Mouse (Mus musculus) hindbrain, embryonic 14.5 days (tissue): ENCODE measurements at regions not wholly inside any gene's neighbourhood (a gene's known extent, or its start where the extent isn't known, plus 50 kb on each side); places are given as distances from the start of the nearest gene placed in this dataset.

Source experiments
- ATAC-seq: fragments of 200-750 bp; cut with Nextera tagmentation; 2 replicates; pipeline ENCODE4 v1.8.0; 2017; ENCODE audit warnings: moderate number of reproducible peaks, mild to moderate bottlenecking, moderate TSS enrichment, moderate library complexity; ENCODE audit not compliant: low FRiP score
- DNase-seq: peaks from one replicate; pipeline ENCODE4 v3.0.0-alpha.2; 2015; ENCODE audit warnings: low spot score
- H3K27ac ChIP-seq: fragments of 300-500 bp; sonication (generic); 2 replicates; pipeline ENCODE4 v1.5.1; 2014; ENCODE audit warnings: mild to moderate bottlenecking, moderate library complexity
- H3K27me3 ChIP-seq: fragments of 300-500 bp; sonication (generic); 2 replicates; pipeline ENCODE4 v1.6.1; 2014; ENCODE audit warnings: mild to moderate bottlenecking, low read length, mixed read lengths; ENCODE audit not compliant: control insufficient read depth, insufficient read depth
- H3K36me3 ChIP-seq: fragments of 300-500 bp; sonication (generic); replicated peaks from 2 replicates; pipeline ENCODE4 v1.6.1; 2014; ENCODE audit not compliant: control insufficient read depth, insufficient read depth
- H3K4me1 ChIP-seq: fragments of 300-500 bp; sonication (generic); replicated peaks from 2 replicates; pipeline ENCODE4 v1.6.1; 2014; ENCODE audit warnings: antibody characterized with exemption, low read length, mixed read lengths; ENCODE audit not compliant: control insufficient read depth, insufficient read depth
- H3K4me2 ChIP-seq: fragments of 300-500 bp; sonication (generic); replicated peaks from 2 replicates; pipeline ENCODE4 v1.6.1; 2014; ENCODE audit warnings: mild to moderate bottlenecking, moderate library complexity
- H3K4me3 ChIP-seq: fragments of 300-500 bp; sonication (generic); replicated peaks from 2 replicates; pipeline ENCODE4 v1.5.1; 2014; ENCODE audit warnings: mild to moderate bottlenecking, low read length
- H3K9ac ChIP-seq: fragments of 300-500 bp; sonication (generic); 2 replicates; pipeline ENCODE4 v1.6.1; 2014
- H3K9me3 ChIP-seq: fragments of 300-500 bp; sonication (generic); 2 replicates; pipeline ENCODE4 v1.6.1; 2016; ENCODE audit warnings: low read length; ENCODE audit not compliant: control insufficient read depth
- WGBS: fragments of 180-500 bp; shearing (Covaris S2); extraction: QIAGEN DNeasy Blood & Tissue Kit; methylation state at CpG from one replicate; pipeline ENCODE4 v1.1.7; 2014; 5-methylcytosine and 5-hydroxymethylcytosine counted together

- Histone ChIP-seq H3K4me1 (no peaks in the 10 kb centered on the region), H3K4me3 (no peak overlapping the region), H3K4me2 (no peak overlapping the region), H3K27me3 (no peaks in the 10 kb centered on the region), H3K9me3 (no peaks in the 10 kb centered on the region), H3K9ac (no peak overlapping the region), H3K27ac (no peak overlapping the region), H3K36me3 (no peaks in the 10 kb centered on the region)
- DNase-seq, result no peak
- ATAC-seq, result no peak
- WGBS, result 76% methylated on average over 5 of the region's 5 CpGs
Measured at GRCm38 (mm10) chr3:56773920-56774319, 527.9 kb downstream of the Tm4sf1 start.

- 62% methylated on average over 2 of the region's 2 CpGs for WGBS
- Histone ChIP-seq H3K9ac (no peak overlapping the region), H3K27me3 (no peaks in the 10 kb centered on the region), H3K4me3 (no peak overlapping the region), H3K4me2 (no peak overlapping the region), H3K27ac (no peak overlapping the region), H3K4me1 (no peaks in the 10 kb centered on the region), H3K36me3 (no peaks in the 10 kb centered on the region), H3K9me3 (no peaks in the 10 kb centered on the region)
- ATAC-seq, result no peak
- DNase-seq, result no peak
Measured at GRCm38 (mm10) chr3:56770225-56770624, 531.6 kb downstream of the Tm4sf1 start.

GRCm38 (mm10) chr3:56767133-56767532 is 534.7 kb downstream of the Tm4sf1 start:
- H3K4me1 ChIP-seq, result no peaks in the 10 kb centered on the region
- 78% methylated on average over 3 of the region's 3 CpGs for WGBS
- ATAC-seq, result no peak
- no peak overlapping the region for H3K4me3 ChIP-seq
- no peaks in the 10 kb centered on the region for H3K27me3 ChIP-seq
- no peaks in the 10 kb centered on the region for H3K9me3 ChIP-seq
- H3K36me3 ChIP-seq, result no peaks in the 10 kb centered on the region
- 0 out of 2 replicates have a peak overlapping the region, but pooled peaks have one; percentile 32 for H3K27ac ChIP-seq
- H3K9ac ChIP-seq, result no peak overlapping the region
- DNase-seq, result no peak
- H3K4me2 ChIP-seq, result no peak overlapping the region

GRCm38 (mm10) chr3:56764336-56764735 is 537.5 kb downstream of the Tm4sf1 start:
- WGBS, result 89% methylated on average over 3 of the region's 3 CpGs
- ATAC-seq, result no peak
- H3K4me3 ChIP-seq, result no peak overlapping the region

GRCm38 (mm10) chr3:56763896-56764295 is 537.9 kb downstream of the Tm4sf1 start:
- Histone ChIP-seq H3K36me3 (no peaks in the 10 kb centered on the region), H3K27me3 (no peaks in the 10 kb centered on the region), H3K4me2 (no peak overlapping the region), H3K4me3 (no peak overlapping the region), H3K4me1 (no peaks in the 10 kb centered on the region), H3K27ac (no peak overlapping the region), H3K9ac (no peak overlapping the region), H3K9me3 (no peaks in the 10 kb centered on the region)
- WGBS, result 86% methylated on average over 6 of the region's 6 CpGs
- DNase-seq (no peak), ATAC-seq (no peak)

More at GRCm38 (mm10) chr3:56764336-56764735, 537.5 kb downstream of the Tm4sf1 start:
- Histone ChIP-seq H3K36me3 (no peaks in the 10 kb centered on the region), H3K4me1 (no peaks in the 10 kb centered on the region), H3K9ac (no peak overlapping the region), H3K27me3 (no peaks in the 10 kb centered on the region), H3K4me2 (no peak overlapping the region), H3K27ac (no peak overlapping the region), H3K9me3 (no peaks in the 10 kb centered on the region)
- no peak for DNase-seq

- no peak overlapping the region for H3K4me2 ChIP-seq
- DNase-seq (peak; percentile 40), ATAC-seq (peak; percentile 48; the same call in 1 of the 2 replicates)
- no peaks in the 10 kb centered on the region for H3K9me3 ChIP-seq
- H3K36me3 ChIP-seq, result no peaks in the 10 kb centered on the region
- no peak overlapping the region for H3K4me3 ChIP-seq
- H3K9ac ChIP-seq, result no peak overlapping the region
- H3K27me3 ChIP-seq, result no peaks in the 10 kb centered on the region
- 34% methylated on average over 3 of the region's 3 CpGs for WGBS
- no peak overlapping the region for H3K27ac ChIP-seq
- H3K4me1 ChIP-seq, result no peaks in the 10 kb centered on the region
Measured at GRCm38 (mm10) chr3:56753654-56754053, 548.1 kb downstream of the Tm4sf1 start.

- WGBS, result 81% methylated on average over 1 of the region's 1 CpGs
Measured at GRCm38 (mm10) chr3:56751926-56752325, 549.9 kb downstream of the Tm4sf1 start.

GRCm38 (mm10) chr3:56740902-56741301 is 557.4 kb upstream of the Nbea start:
- H3K4me2 ChIP-seq, result no peak overlapping the region
- no peak overlapping the region for H3K27ac ChIP-seq
- H3K4me3 ChIP-seq, result no peak overlapping the region
- ATAC-seq (no peak), DNase-seq (no peak)
- 0 out of 2 replicates have a peak, but pooled peaks cover 3% of the 10 kb centered on the region for H3K9me3 ChIP-seq
- no peak overlapping the region for H3K9ac ChIP-seq
- H3K4me1 ChIP-seq, result no peaks in the 10 kb centered on the region
- no peaks in the 10 kb centered on the region for H3K27me3 ChIP-seq
- H3K36me3 ChIP-seq, result no peaks in the 10 kb centered on the region

More at GRCm38 (mm10) chr3:56751926-56752325, 549.9 kb downstream of the Tm4sf1 start:
- no peak overlapping the region for H3K4me3 ChIP-seq
- no peaks in the 10 kb centered on the region for H3K4me1 ChIP-seq
- H3K4me2 ChIP-seq, result no peak overlapping the region
- no peaks in the 10 kb centered on the region for H3K36me3 ChIP-seq
- ATAC-seq (no peak), DNase-seq (no peak)
- H3K27me3 ChIP-seq, result no peaks in the 10 kb centered on the region
- no peak overlapping the region for H3K9ac ChIP-seq
- H3K27ac ChIP-seq, result no peak overlapping the region
- no peaks in the 10 kb centered on the region for H3K9me3 ChIP-seq

- WGBS, result 81% methylated on average over 3 of the region's 3 CpGs
- H3K4me1 ChIP-seq, result no peaks in the 10 kb centered on the region
Measured at GRCm38 (mm10) chr3:56739451-56739850, 556.0 kb upstream of the Nbea start.

GRCm38 (mm10) chr3:56730849-56731248 is 547.3 kb upstream of the Nbea start:
- no peak for DNase-seq
- Histone ChIP-seq H3K4me1 (no peaks in the 10 kb centered on the region), H3K9ac (no peak overlapping the region), H3K4me2 (no peak overlapping the region), H3K27ac (no peak overlapping the region), H3K27me3 (no peaks in the 10 kb centered on the region), H3K9me3 (no peaks in the 10 kb centered on the region), H3K4me3 (no peak overlapping the region), H3K36me3 (no peaks in the 10 kb centered on the region)
- WGBS, result 60% methylated on average over 3 of the region's 3 CpGs
- no peak for ATAC-seq

More at GRCm38 (mm10) chr3:56739451-56739850, 556.0 kb upstream of the Nbea start:
- no peak overlapping the region for H3K4me2 ChIP-seq
- no peaks in the 10 kb centered on the region for H3K36me3 ChIP-seq
- no peaks in the 10 kb centered on the region for H3K9me3 ChIP-seq
- no peak overlapping the region for H3K9ac ChIP-seq
- no peak for ATAC-seq
- H3K4me3 ChIP-seq, result no peak overlapping the region
- no peak overlapping the region for H3K27ac ChIP-seq
- no peak for DNase-seq
- no peaks in the 10 kb centered on the region for H3K27me3 ChIP-seq
